ENCODE assay signal across 8 mouse cellular contexts in genomic region chr10:81268056-81268455, GRCm38 (mm10). TPM values are rescaled to one million over a fixed set of nuclear protein-coding genes. Genes with fewer than 3 reads are reported as not detected.
A peak's percentile ranks its signal among the peaks of the same experiment; 100 is the strongest.
DNase-seq lines count a peak whose midpoint lies in the region; ATAC-seq and TF ChIP-seq lines count a peak whose summit lies in the region.

No protein-coding gene starts in this region.

- no peak for TF ChIP-seq EP300 in liver, postnatal 0 days (IDR thresholded peaks at IDR 0.05; ENCODE audit: low read depth)
- TF ChIP-seq EP300 in stomach, postnatal 0 days (optimal IDR thresholded peaks at IDR 0.05): no peak

- H3K4me2 ChIP-seq in forebrain, embryonic 13.5 days: peak overlapping the region; percentile 79
- peak overlapping the region; percentile 81 for H3K4me2 ChIP-seq in liver, postnatal 0 days (ENCODE audit: low read depth, low read length)
- peak overlapping the region; percentile 76 for H3K4me2 ChIP-seq in neural tube, embryonic 13.5 days
- H3K4me2 ChIP-seq in stomach, postnatal 0 days (replicated peaks; ENCODE audit: low read depth): peak overlapping the region; percentile 78

- no peaks in the 10 kb centered on the region for H3K27me3 ChIP-seq in forebrain, embryonic 13.5 days
- H3K27me3 ChIP-seq in liver, postnatal 0 days (ENCODE audit: insufficient read depth, low read length): no peaks in the 10 kb centered on the region
- H3K27me3 ChIP-seq in neural tube, embryonic 13.5 days: no peaks in the 10 kb centered on the region
- H3K27me3 ChIP-seq in stomach, postnatal 0 days (ENCODE audit: control insufficient read depth, insufficient read depth, low read length): no peaks in the 10 kb centered on the region

- H3K36me3 ChIP-seq in ES-E14 (ENCODE audit: control insufficient read depth, insufficient read depth, low read length, poor library complexity, severe bottlenecking): peaks cover 43% of the 10 kb centered on the region; the same call in 1 of the 2 replicates
- H3K36me3 ChIP-seq in forebrain, embryonic 13.5 days (ENCODE audit: poor library complexity, severe bottlenecking): peaks cover 55% of the 10 kb centered on the region
- peaks cover 40% of the 10 kb centered on the region for H3K36me3 ChIP-seq in liver, postnatal 0 days (replicated peaks; ENCODE audit: insufficient read depth, low read length)
- peaks cover 54% of the 10 kb centered on the region for H3K36me3 ChIP-seq in neural tube, embryonic 13.5 days
- H3K36me3 ChIP-seq in stomach, postnatal 0 days (ENCODE audit: control insufficient read depth, insufficient read depth, low read length): peaks cover 29% of the 10 kb centered on the region

- peak overlapping the region; percentile 92 to 98 for H3K4me3 ChIP-seq in ES-E14 (ENCODE audit: insufficient read depth in 1 of 2, low read depth in 1 of 2, low read length in 2 of 2, poor library complexity in 1 of 2, severe bottlenecking in 1 of 2)
- H3K4me3 ChIP-seq in forebrain, embryonic 13.5 days: peak overlapping the region; percentile 64
- H3K4me3 ChIP-seq in liver, postnatal 0 days (ENCODE audit: low read depth, low read length): peak overlapping the region; percentile 73
- peak overlapping the region; percentile 54 for H3K4me3 ChIP-seq in neural tube, embryonic 13.5 days
- H3K4me3 ChIP-seq in stomach, postnatal 0 days (ENCODE audit: low read depth, low read length): peak overlapping the region; percentile 55

- peaks cover 0 to 15% of the 10 kb centered on the region in 2 experiments; a peak in 2 of 4 replicates for H3K4me1 ChIP-seq in ES-E14 (ENCODE audit: control insufficient read depth in 2 of 2, insufficient read depth in 2 of 2, low read length in 2 of 2, poor library complexity in 1 of 2)
- peaks cover 24% of the 10 kb centered on the region for H3K4me1 ChIP-seq in forebrain, embryonic 13.5 days
- H3K4me1 ChIP-seq in liver, postnatal 0 days (ENCODE audit: insufficient read depth): peaks cover 22% of the 10 kb centered on the region
- peaks cover 27% of the 10 kb centered on the region for H3K4me1 ChIP-seq in neural tube, embryonic 13.5 days (replicated peaks)
- peaks cover 2% of the 10 kb centered on the region; the same call in 1 of the 2 replicates for H3K4me1 ChIP-seq in stomach, postnatal 0 days (replicated peaks; ENCODE audit: control insufficient read depth, insufficient read depth)

- WGBS in forebrain, embryonic 13.5 days: 2% methylated on average over 23 of the region's 23 CpGs
- under 1% methylated on average over 23 of the region's 23 CpGs for WGBS in large intestine, adult 2 months
- 2% methylated on average over 23 of the region's 23 CpGs for WGBS in liver, postnatal 0 days (ENCODE audit: insufficient replicate concordance)
- 6% methylated on average over 23 of the region's 23 CpGs for WGBS in neural tube, embryonic 13.5 days
- 2% methylated on average over 23 of the region's 23 CpGs for WGBS in stomach, postnatal 0 days

- in situ Hi-C loops in ES-E14 (cut with MboI; ENCODE audit: low sequenced_read_pairs in 2 of 2, unreplicated experiment in 2 of 2): no loop called here

- no peaks in the 10 kb centered on the region for H3K9me3 ChIP-seq in ES-E14 (ENCODE audit: control insufficient read depth, insufficient read depth, low read depth, low read length)
- no peaks in the 10 kb centered on the region for H3K9me3 ChIP-seq in forebrain, embryonic 13.5 days (replicated peaks)
- no peaks in the 10 kb centered on the region for H3K9me3 ChIP-seq in liver, postnatal 0 days (ENCODE audit: low read length)
- no peaks in the 10 kb centered on the region for H3K9me3 ChIP-seq in neural tube, embryonic 13.5 days
- H3K9me3 ChIP-seq in stomach, postnatal 0 days (ENCODE audit: control insufficient read depth, low read length): no peaks in the 10 kb centered on the region

- DNase-seq in ES-E14 (ENCODE audit: low read depth, low spot score): peak; percentile 69
- DNase-seq in heart, postnatal 14 days: peak; percentile 82 to 88
- peak; percentile 94 for DNase-seq in large intestine, adult 2 months (ENCODE audit: low read depth, low spot score)
- peak; percentile 84 for DNase-seq in liver, postnatal 0 days
- DNase-seq in stomach, postnatal 0 days (ENCODE audit: low spot score): peak; percentile 84

- H3K27ac ChIP-seq in ES-E14 (ENCODE audit: insufficient read depth, low read depth, low read length, poor library complexity, severe bottlenecking): peak overlapping the region; percentile 37; the same call in 1 of the 2 replicates
- H3K27ac ChIP-seq in forebrain, embryonic 13.5 days: no peak overlapping the region
- peak overlapping the region; percentile 81 for H3K27ac ChIP-seq in liver, postnatal 0 days (ENCODE audit: low read depth)
- no peak overlapping the region for H3K27ac ChIP-seq in neural tube, embryonic 13.5 days (replicated peaks)
- peak overlapping the region; percentile 70; the same call in 1 of the 2 replicates for H3K27ac ChIP-seq in stomach, postnatal 0 days (replicated peaks)

- peak overlapping the region; percentile 93 for H3K9ac ChIP-seq in ES-E14 (ENCODE audit: insufficient read depth, low read depth, low read length, poor library complexity, severe bottlenecking)
- H3K9ac ChIP-seq in forebrain, embryonic 13.5 days: peak overlapping the region; percentile 83
- peak overlapping the region; percentile 87 for H3K9ac ChIP-seq in liver, postnatal 0 days (replicated peaks)
- H3K9ac ChIP-seq in neural tube, embryonic 13.5 days: peak overlapping the region; percentile 81
- peak overlapping the region; percentile 87 for H3K9ac ChIP-seq in stomach, postnatal 0 days (ENCODE audit: low read length)

- ATAC-seq in cerebellum, adult (ENCODE audit: insufficient number of reproducible peaks, low FRiP score, low TSS enrichment): peak; percentile 70
- peak; percentile 54 for ATAC-seq in forebrain, embryonic 13.5 days
- peak; percentile 62 for ATAC-seq in liver, postnatal 0 days
- peak; percentile 27 for ATAC-seq in neural tube, embryonic 13.5 days (ENCODE audit: low read depth)
- ATAC-seq in stomach, postnatal 0 days (ENCODE audit: low FRiP score, low TSS enrichment): peak; percentile 59

- TF ChIP-seq CTCF in liver, postnatal 0 days (IDR thresholded peaks at IDR 0.05; ENCODE audit: low read depth): no peak
- no peak for TF ChIP-seq CTCF in stomach, postnatal 0 days (IDR thresholded peaks at IDR 0.05; ENCODE audit: low read depth)

- intact Hi-C loops in heart, postnatal 14 days (cut with DNase I): loop anchor here (10.0 kb wide), 1 partner anchor 553 kb away; no protein-coding TSS in a partner anchor

TF ChIP-seq in ES-E14, 5 proteins besides CTCF, POLR2A, EP300 and RAD21:
- no peak; the same call in 1 of the 2 replicates for TF ChIP-seq MAFK (IDR thresholded peaks at IDR 0.05; ENCODE audit: insufficient read depth, low read depth, low read length)
- TF ChIP-seq HCFC1 (IDR thresholded peaks at IDR 0.05; ENCODE audit: borderline replicate concordance, insufficient read depth, low read length): peak; percentile 96
- TF ChIP-seq ZNF384 (IDR thresholded peaks at IDR 0.05; ENCODE audit: low read depth, low read length): no peak
TF ChIP-seq in ES-E14: peak in this region for 1.

RNA-seq across cellular contexts. Expression of gene Apba3, which starts 1.3 kb away (rescaled TPM):
- total RNA-seq in ES-E14 (2012; rRNA removed): 72.3 and 90.2 TPM in 2 replicates
- 28.6 and 32.3 TPM in 2 replicates for polyA plus RNA-seq in forebrain, embryonic 13.5 days (2015; fragmentation: Nextera tagmentation; extraction: Ambion mirVana)
- 10 to 100 TPM; 85.5 to 97.2 TPM for total RNA-seq in heart, postnatal 14 days (2021)
- 72.7 and 114 TPM in 2 replicates for polyA plus RNA-seq in large intestine, adult 2 months (2012; rRNA removed)
- 21.1 and 23.2 TPM in 2 replicates for polyA plus RNA-seq in liver, postnatal 0 days (2015; fragmentation: Nextera tagmentation; extraction: Ambion mirVana)
- polyA plus RNA-seq in neural tube, embryonic 13.5 days (2015; fragmentation: Nextera tagmentation; extraction: Ambion mirVana): 33.7 and 36.1 TPM in 2 replicates
- polyA plus RNA-seq in stomach, postnatal 0 days (2015; fragmentation: Nextera tagmentation; extraction: Ambion mirVana): 30.5 and 34.6 TPM in 2 replicates

RNA-seq across cellular contexts. Expression of gene Mrpl54, which starts 1.3 kb away (rescaled TPM):
- 114 and 138 TPM in 2 replicates for total RNA-seq in ES-E14 (2012; rRNA removed)
- polyA plus RNA-seq in forebrain, embryonic 13.5 days (2015; fragmentation: Nextera tagmentation; extraction: Ambion mirVana): 134 and 135 TPM in 2 replicates
- total RNA-seq in heart, postnatal 14 days (2021): 10 to 100 TPM; 83.0 to 96.2 TPM
- polyA plus RNA-seq in large intestine, adult 2 months (2012; rRNA removed): 109 and 119 TPM in 2 replicates
- polyA plus RNA-seq in liver, postnatal 0 days (2015; fragmentation: Nextera tagmentation; extraction: Ambion mirVana): 110 and 112 TPM in 2 replicates
- polyA plus RNA-seq in neural tube, embryonic 13.5 days (2015; fragmentation: Nextera tagmentation; extraction: Ambion mirVana): 145 and 150 TPM in 2 replicates
- 210 and 215 TPM in 2 replicates for polyA plus RNA-seq in stomach, postnatal 0 days (2015; fragmentation: Nextera tagmentation; extraction: Ambion mirVana)

RNA-seq across cellular contexts. Expression of gene Matk, which starts 15.3 kb away (rescaled TPM):
- 0.85 and 5.0 TPM in 2 replicates for total RNA-seq in ES-E14 (2012; rRNA removed)
- 5.6 and 7.4 TPM in 2 replicates for polyA plus RNA-seq in forebrain, embryonic 13.5 days (2015; fragmentation: Nextera tagmentation; extraction: Ambion mirVana)
- under 1 TPM; 0.26 to 0.51 TPM for total RNA-seq in heart, postnatal 14 days (2021)
- polyA plus RNA-seq in large intestine, adult 2 months (2012; rRNA removed): 6.5 and 9.5 TPM in 2 replicates
- polyA plus RNA-seq in liver, postnatal 0 days (2015; fragmentation: Nextera tagmentation; extraction: Ambion mirVana): 1.7 TPM in 2 replicates
- polyA plus RNA-seq in neural tube, embryonic 13.5 days (2015; fragmentation: Nextera tagmentation; extraction: Ambion mirVana): 10.5 and 13.0 TPM in 2 replicates
- 1.0 and 1.6 TPM in 2 replicates for polyA plus RNA-seq in stomach, postnatal 0 days (2015; fragmentation: Nextera tagmentation; extraction: Ambion mirVana)

RNA-seq across cellular contexts. Expression of gene Tjp3, which starts 23.3 kb away (rescaled TPM):
- total RNA-seq in ES-E14 (2012; rRNA removed): 5.2 and 15.2 TPM in 2 replicates
- polyA plus RNA-seq in forebrain, embryonic 13.5 days (2015; fragmentation: Nextera tagmentation; extraction: Ambion mirVana): 6.2 and 7.1 TPM in 2 replicates
- total RNA-seq in heart, postnatal 14 days (2021): under 1 TPM; 0.14 to 0.34 TPM
- 140 and 172 TPM in 2 replicates for polyA plus RNA-seq in large intestine, adult 2 months (2012; rRNA removed)
- 1.7 and 1.8 TPM in 2 replicates for polyA plus RNA-seq in liver, postnatal 0 days (2015; fragmentation: Nextera tagmentation; extraction: Ambion mirVana)
- 2.3 and 3.3 TPM in 2 replicates for polyA plus RNA-seq in neural tube, embryonic 13.5 days (2015; fragmentation: Nextera tagmentation; extraction: Ambion mirVana)
- polyA plus RNA-seq in stomach, postnatal 0 days (2015; fragmentation: Nextera tagmentation; extraction: Ambion mirVana): 42.5 and 46.0 TPM in 2 replicates

RNA-seq across cellular contexts. Expression of gene Pip5k1c, which starts 24.7 kb away (rescaled TPM):
- total RNA-seq in ES-E14 (2012; rRNA removed): 27.3 and 34.6 TPM in 2 replicates
- polyA plus RNA-seq in forebrain, embryonic 13.5 days (2015; fragmentation: Nextera tagmentation; extraction: Ambion mirVana): 73.1 and 87.2 TPM in 2 replicates
- 10 to 100 TPM; 34.8 to 36.7 TPM for total RNA-seq in heart, postnatal 14 days (2021)
- polyA plus RNA-seq in large intestine, adult 2 months (2012; rRNA removed): 30.6 and 43.4 TPM in 2 replicates
- 8.8 and 9.7 TPM in 2 replicates for polyA plus RNA-seq in liver, postnatal 0 days (2015; fragmentation: Nextera tagmentation; extraction: Ambion mirVana)
- polyA plus RNA-seq in neural tube, embryonic 13.5 days (2015; fragmentation: Nextera tagmentation; extraction: Ambion mirVana): 99.3 and 102 TPM in 2 replicates
- 19.1 and 21.1 TPM in 2 replicates for polyA plus RNA-seq in stomach, postnatal 0 days (2015; fragmentation: Nextera tagmentation; extraction: Ambion mirVana)

Comparison
In these comparisons a context has a peak if more than half of its experiments do, and no peak if none do; other contexts are left out.
1. H3K27ac ChIP-seq: peak in ES-E14 (single experiment), liver, postnatal 0 days (single experiment) and stomach, postnatal 0 days (single experiment); none in forebrain, embryonic 13.5 days (single experiment) and neural tube, embryonic 13.5 days (single experiment).
2. Peak in every context shown above with its lines, with median percentiles within 50 percentile points of each other: DNase-seq, H3K4me3 ChIP-seq, H3K9ac ChIP-seq, ATAC-seq and H3K4me2 ChIP-seq.